Mouse (Mus musculus): ENCODE measurements around the gene Gm2000. TPM values are rescaled to one million over a fixed set of nuclear protein-coding genes. Genes with fewer than 3 reads are reported as not detected.
"Not testable (repeated sequence)": the region's sequence is repeated elsewhere in the genome, so short reads cannot be mapped to it uniquely, and the experiment has no call there.

Gm2000 gene
- total and polyA plus RNA-seq, 3 experiments: 615 to 2,505 TPM; not detected in 1

- peak; percentile 78 for TF ChIP-seq USF1 (IDR thresholded peaks at IDR 0.05; ENCODE audit: low read depth, low read length)
These were observed 21.0 kb downstream of the Gm2000 start (continued) for GRCm38 (mm10) chr1:156386880-156387279.

- Histone ChIP-seq H3K27me3 (ENCODE audit: control insufficient read depth in 1 of 2, insufficient read depth in 2 of 2, low read length in 2 of 2) (no peaks in the 10 kb centered on the region), H3K36me3 (ENCODE audit: control insufficient read depth in 1 of 2, insufficient read depth in 2 of 2, low read length in 2 of 2) (peaks cover 0 to 6% of the 10 kb centered on the region in 2 experiments; a peak in 2 of 4 replicates), H3K79me2 (ENCODE audit: control insufficient read depth, insufficient read depth, low read length, poor library complexity) (no peaks in the 10 kb centered on the region), H3K4me1 (ENCODE audit: control insufficient read depth in 1 of 2, insufficient read depth in 2 of 2, low read length in 2 of 2) (peaks cover 0 to 8% of the 10 kb centered on the region in 2 experiments; a peak in 1 of 4 replicates), H3K4me3 (ENCODE audit: control insufficient read depth in 1 of 2, insufficient read depth in 1 of 2, low read depth in 2 of 2, low read length in 2 of 2) (no peak overlapping the region), H3K27ac (ENCODE audit: control insufficient read depth, low read depth, low read length) (no peak overlapping the region), H3K9me3 (replicated peaks; ENCODE audit: insufficient read depth, low read length) (no peaks in the 10 kb centered on the region), H3K9ac (ENCODE audit: control insufficient read depth, low read depth, low read length, poor library complexity, severe bottlenecking) (no peak overlapping the region)
- DNase-seq (ENCODE audit: low read depth, low spot score): peak; percentile 48
- no peak for TF ChIP-seq POLR2A (IDR thresholded peaks at IDR 0.05; ENCODE audit: control insufficient read depth in 1 of 2, insufficient read depth in 1 of 2, low read depth in 1 of 2, low read length in 2 of 2, poor library complexity in 1 of 2)
- TF ChIP-seq TCF12 (IDR thresholded peaks at IDR 0.05; ENCODE audit: low read depth, low read length): 0 out of 2 replicates have a peak, but pooled peaks have one; percentile 10
- peak; percentile 50 to 70; a peak in 3 of 4 replicates for TF ChIP-seq EP300 (IDR thresholded peaks at IDR 0.05; ENCODE audit: low read depth in 1 of 2, low read length in 2 of 2)
- TF ChIP-seq ETS1 (IDR thresholded peaks at IDR 0.05; ENCODE audit: low read depth, low read length): 0 out of 2 replicates have a peak, but pooled peaks have one; percentile 26
- no peak for TF ChIP-seq POLR2AphosphoS2 (IDR thresholded peaks at IDR 0.05; ENCODE audit: low read length)
- TF ChIP-seq GATA1 (IDR thresholded peaks at IDR 0.05; ENCODE audit: low read depth, low read length): peak; percentile 57; the same call in 1 of the 2 replicates
- TF ChIP-seq ELF1 (IDR thresholded peaks at IDR 0.05; ENCODE audit: low read depth, low read length): no peak
These were observed 27.3 kb downstream of the Gm2000 start for GRCm38 (mm10) chr1:156393148-156393547.

DNA sequence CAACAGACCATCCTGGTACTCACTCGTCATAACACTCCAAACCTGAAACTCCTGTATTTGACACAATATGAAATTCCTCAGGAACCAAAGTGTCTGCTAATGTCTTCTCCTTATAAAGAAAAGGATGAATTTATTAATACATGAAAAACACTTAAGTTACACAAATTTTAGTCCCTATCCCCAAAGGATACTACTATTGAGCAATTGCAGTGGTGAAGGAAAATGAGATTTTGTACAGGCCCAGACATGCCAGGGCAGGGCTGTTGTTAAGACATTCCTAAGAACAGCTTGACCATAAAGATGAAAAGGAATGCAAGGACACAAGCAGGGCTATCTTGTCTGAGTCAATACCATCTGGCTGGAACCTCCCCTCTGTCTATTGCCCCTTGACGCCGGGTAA is 34.3 kb downstream of the Gm2000 start:
- not testable (repeated sequence) for H3K4me1 ChIP-seq (ENCODE audit: control insufficient read depth in 1 of 2, insufficient read depth in 2 of 2, low read length in 2 of 2); H3K9me3 ChIP-seq (replicated peaks; ENCODE audit: insufficient read depth, low read length); DNase-seq (ENCODE audit: low read depth, low spot score); H3K4me3 ChIP-seq (ENCODE audit: control insufficient read depth in 1 of 2, insufficient read depth in 1 of 2, low read depth in 2 of 2, low read length in 2 of 2); H3K27ac ChIP-seq (ENCODE audit: control insufficient read depth, low read depth, low read length); H3K36me3 ChIP-seq (ENCODE audit: control insufficient read depth in 1 of 2, insufficient read depth in 2 of 2, low read length in 2 of 2); H3K79me2 ChIP-seq (ENCODE audit: control insufficient read depth, insufficient read depth, low read length, poor library complexity); H3K27me3 ChIP-seq (ENCODE audit: control insufficient read depth in 1 of 2, insufficient read depth in 2 of 2, low read length in 2 of 2); H3K9ac ChIP-seq (ENCODE audit: control insufficient read depth, low read depth, low read length, poor library complexity, severe bottlenecking)

- TF ChIP-seq RAD21 (IDR thresholded peaks at IDR 0.05; ENCODE audit: low read depth, low read length): no peak
- TF ChIP-seq ETS1 (IDR thresholded peaks at IDR 0.05; ENCODE audit: low read depth, low read length): no peak
- TF ChIP-seq CHD1 (IDR thresholded peaks at IDR 0.05; ENCODE audit: low read depth, low read length): no peak
- Histone ChIP-seq H3K36me3 (ENCODE audit: control insufficient read depth in 1 of 2, insufficient read depth in 2 of 2, low read length in 2 of 2) (peaks cover 0 to 4% of the 10 kb centered on the region in 2 experiments; a peak in 2 of 4 replicates), H3K27ac (ENCODE audit: control insufficient read depth, low read depth, low read length) (no peak overlapping the region), H3K4me3 (ENCODE audit: control insufficient read depth in 1 of 2, insufficient read depth in 1 of 2, low read depth in 2 of 2, low read length in 2 of 2) (no peak overlapping the region), H3K9ac (ENCODE audit: control insufficient read depth, low read depth, low read length, poor library complexity, severe bottlenecking) (no peak overlapping the region), H3K79me2 (ENCODE audit: control insufficient read depth, insufficient read depth, low read length, poor library complexity) (no peaks in the 10 kb centered on the region), H3K4me1 (ENCODE audit: control insufficient read depth in 1 of 2, insufficient read depth in 2 of 2, low read length in 2 of 2) (peaks cover under 1 to 4% of the 10 kb centered on the region in 2 experiments; a peak in 3 of 4 replicates), H3K9me3 (replicated peaks; ENCODE audit: insufficient read depth, low read length) (no peaks in the 10 kb centered on the region), H3K27me3 (ENCODE audit: control insufficient read depth in 1 of 2, insufficient read depth in 2 of 2, low read length in 2 of 2) (no peaks in the 10 kb centered on the region)
- no peak for DNase-seq (ENCODE audit: low read depth, low spot score)
These were observed 36.7 kb downstream of the Gm2000 start for GRCm38 (mm10) chr1:156402491-156402890.

Measured in MEL (cell line).